Mouse (Mus musculus): Measurements from ENCODE around the gene Tars. TPM values are rescaled to one million over a fixed set of nuclear protein-coding genes. Genes with fewer than 3 reads are reported as not detected.

Tars gene
- total RNA-seq, 2 experiments from 2014 or later: 33.0 TPM

GRCm38 (mm10) chr15:11361824-11362223 is 37.6 kb downstream of the Tars start:
- no peak for DNase-seq

GRCm38 (mm10) chr15:11360888-11361287 is 38.6 kb downstream of the Tars start:
- no peak for DNase-seq

- DNase-seq: no peak
These were observed 42.0 kb downstream of the Tars start for GRCm38 (mm10) chr15:11357501-11357900.

- DNase-seq: no peak
These were observed 43.6 kb downstream of the Tars start for GRCm38 (mm10) chr15:11355865-11356264.

GRCm38 (mm10) chr15:11339467-11340180 is 59.8 kb downstream of the Tars start:
- no peak for DNase-seq

All from heart, postnatal 4 days (tissue).